Mouse (Mus musculus): Measurements from ENCODE around the gene Chac1. TPM values are rescaled to one million over a fixed set of nuclear protein-coding genes. Genes with fewer than 3 reads are reported as not detected.

The Chac1 gene
- polyA plus RNA-seq, 1 experiment from 2014 or later: 9.5 TPM

DNA sequence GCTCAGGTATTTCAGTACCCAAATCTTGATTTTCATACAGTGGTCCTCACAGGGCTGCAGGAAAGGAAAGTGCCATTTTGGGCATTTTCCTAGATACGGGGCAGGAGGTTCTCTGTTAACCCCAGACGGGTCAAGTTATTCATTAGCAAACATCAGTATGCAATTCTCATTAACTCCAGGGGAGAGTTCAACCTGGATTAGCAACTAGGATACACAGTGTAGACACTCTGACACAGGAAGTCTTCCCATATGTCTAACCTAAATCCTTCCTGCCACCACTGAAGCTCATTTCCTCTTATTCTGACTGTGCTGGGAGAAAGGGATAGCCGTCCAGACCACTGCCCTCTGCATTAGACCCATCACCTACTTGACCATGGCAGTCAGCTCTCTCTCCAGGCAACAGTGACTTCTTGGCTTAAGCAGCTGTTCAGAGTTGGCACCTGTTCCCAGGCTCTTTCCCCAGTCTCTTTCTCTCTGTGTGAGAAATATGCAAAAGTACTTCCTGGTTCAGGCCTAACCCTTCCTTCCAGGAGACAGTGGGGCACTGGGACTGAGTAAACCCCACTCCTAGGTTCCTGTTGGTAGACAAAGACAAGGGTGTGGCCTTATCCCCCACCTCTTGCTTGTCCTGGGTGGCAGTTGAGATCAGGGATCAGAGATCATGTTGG, 32.9 kb upstream of the Chac1 start:
- Histone ChIP-seq H3K27me3 (ENCODE audit: control insufficient read depth, insufficient read depth, low read depth, low read length) (peaks cover 48% of the 10 kb centered on the region), H3K9me3 (replicated peaks; ENCODE audit: control insufficient read depth, low read length, poor library complexity, severe bottlenecking) (no peaks in the 10 kb centered on the region), H3K9ac (ENCODE audit: low read depth, low read length) (no peak overlapping the region), H3K4me1 (ENCODE audit: control insufficient read depth, insufficient read depth, low read length) (peaks cover 17% of the 10 kb centered on the region), H3K36me3 (ENCODE audit: control insufficient read depth, insufficient read depth, low read length) (no peaks in the 10 kb centered on the region), H3K4me2 (ENCODE audit: low read length) (no peak overlapping the region), H3K27ac (ENCODE audit: low read length) (no peak overlapping the region), H3K4me3 (ENCODE audit: low read depth, low read length) (no peak overlapping the region)
- WGBS: 78% methylated on average over 3 of the region's 3 CpGs
- no peak for ATAC-seq

DNA sequence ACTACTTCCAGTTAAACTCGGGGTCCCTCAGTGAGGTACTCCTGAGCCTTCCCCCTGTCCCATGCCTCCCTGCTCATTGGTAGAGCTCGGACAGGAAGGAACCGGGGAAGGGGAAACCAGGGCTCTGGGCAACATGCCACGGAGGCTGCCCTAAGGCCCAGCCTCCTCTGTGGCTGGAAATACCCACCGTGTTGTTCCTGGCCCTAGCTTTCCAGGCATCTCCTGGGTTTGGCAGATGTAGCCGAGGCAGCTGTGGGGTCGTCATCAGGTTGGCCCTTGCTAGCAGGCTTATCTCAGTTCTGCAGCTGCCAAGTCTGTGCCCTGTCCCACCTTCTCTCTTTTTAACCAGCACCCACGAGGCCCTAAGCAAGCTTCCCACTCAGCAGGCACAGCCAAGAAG, 30.5 kb upstream of the Chac1 start:
- no peak overlapping the region for H3K9ac ChIP-seq (ENCODE audit: low read depth, low read length)
- H3K4me2 ChIP-seq (ENCODE audit: low read length): no peak overlapping the region
- no peak for ATAC-seq
- H3K27me3 ChIP-seq (ENCODE audit: control insufficient read depth, insufficient read depth, low read depth, low read length): peaks cover 61% of the 10 kb centered on the region
- H3K4me3 ChIP-seq (ENCODE audit: low read depth, low read length): no peak overlapping the region
- H3K9me3 ChIP-seq (replicated peaks; ENCODE audit: control insufficient read depth, low read length, poor library complexity, severe bottlenecking): no peaks in the 10 kb centered on the region
- H3K36me3 ChIP-seq (ENCODE audit: control insufficient read depth, insufficient read depth, low read length): no peaks in the 10 kb centered on the region
- H3K4me1 ChIP-seq (ENCODE audit: control insufficient read depth, insufficient read depth, low read length): peaks cover 30% of the 10 kb centered on the region
- 72% methylated on average over 8 of the region's 8 CpGs for whole genome bisulfite sequencing
- no peak overlapping the region for H3K27ac ChIP-seq (ENCODE audit: low read length)

DNA sequence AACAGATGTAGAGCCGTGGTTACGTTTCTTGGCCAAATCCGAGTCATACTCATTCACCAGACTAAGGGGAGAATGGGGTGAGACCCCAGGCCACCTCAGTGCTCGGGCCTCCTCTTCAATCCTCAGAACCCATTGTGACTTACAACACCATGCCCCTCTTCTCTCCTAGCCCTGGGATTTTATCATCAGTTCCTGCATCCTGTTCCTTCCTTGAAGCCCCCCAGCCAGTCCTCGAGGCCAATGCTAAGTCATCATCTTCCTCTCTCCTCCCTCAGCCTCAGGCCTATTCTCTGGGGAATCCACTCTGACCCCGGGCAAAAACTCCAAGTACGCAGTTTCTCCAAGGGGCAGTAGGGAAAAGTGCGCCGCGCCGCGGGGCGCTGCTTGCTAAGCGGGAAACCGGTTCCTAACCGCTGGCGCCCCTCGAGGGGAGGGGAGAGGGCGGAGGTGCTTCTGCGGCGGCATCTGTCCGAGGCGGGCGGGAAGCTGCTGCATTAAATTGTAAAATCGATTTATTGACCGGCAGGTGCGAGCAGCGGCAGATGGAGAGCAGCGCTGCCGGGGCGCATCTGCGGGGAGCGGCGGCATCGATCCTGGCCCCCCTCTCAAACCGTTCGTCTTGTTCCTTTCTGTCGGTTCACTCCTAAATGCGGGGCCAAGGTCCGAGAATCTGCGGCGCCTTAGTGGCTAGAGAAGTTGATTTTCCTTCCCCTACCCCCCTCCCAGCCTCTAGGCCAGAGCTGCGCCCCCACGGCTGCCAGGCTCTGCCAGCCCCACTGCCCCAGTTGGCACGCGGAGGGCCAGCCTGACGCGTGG, 29.1 kb upstream of the Chac1 start:
- Histone ChIP-seq H3K27ac (ENCODE audit: low read length) (no peak overlapping the region), H3K9ac (ENCODE audit: low read depth, low read length) (peak overlapping the region; percentile 50), H3K27me3 (ENCODE audit: control insufficient read depth, insufficient read depth, low read depth, low read length) (peaks cover 55% of the 10 kb centered on the region), H3K9me3 (replicated peaks; ENCODE audit: control insufficient read depth, low read length, poor library complexity, severe bottlenecking) (no peaks in the 10 kb centered on the region), H3K4me2 (ENCODE audit: low read length) (peak overlapping the region; percentile 84), H3K4me3 (ENCODE audit: low read depth, low read length) (peak overlapping the region; percentile 39), H3K4me1 (ENCODE audit: control insufficient read depth, insufficient read depth, low read length) (peaks cover 36% of the 10 kb centered on the region), H3K36me3 (ENCODE audit: control insufficient read depth, insufficient read depth, low read length) (no peaks in the 10 kb centered on the region)
- no peak; the same call in 1 of the 2 replicates for ATAC-seq
- WGBS: 2% methylated on average over 48 of the region's 48 CpGs

DNA sequence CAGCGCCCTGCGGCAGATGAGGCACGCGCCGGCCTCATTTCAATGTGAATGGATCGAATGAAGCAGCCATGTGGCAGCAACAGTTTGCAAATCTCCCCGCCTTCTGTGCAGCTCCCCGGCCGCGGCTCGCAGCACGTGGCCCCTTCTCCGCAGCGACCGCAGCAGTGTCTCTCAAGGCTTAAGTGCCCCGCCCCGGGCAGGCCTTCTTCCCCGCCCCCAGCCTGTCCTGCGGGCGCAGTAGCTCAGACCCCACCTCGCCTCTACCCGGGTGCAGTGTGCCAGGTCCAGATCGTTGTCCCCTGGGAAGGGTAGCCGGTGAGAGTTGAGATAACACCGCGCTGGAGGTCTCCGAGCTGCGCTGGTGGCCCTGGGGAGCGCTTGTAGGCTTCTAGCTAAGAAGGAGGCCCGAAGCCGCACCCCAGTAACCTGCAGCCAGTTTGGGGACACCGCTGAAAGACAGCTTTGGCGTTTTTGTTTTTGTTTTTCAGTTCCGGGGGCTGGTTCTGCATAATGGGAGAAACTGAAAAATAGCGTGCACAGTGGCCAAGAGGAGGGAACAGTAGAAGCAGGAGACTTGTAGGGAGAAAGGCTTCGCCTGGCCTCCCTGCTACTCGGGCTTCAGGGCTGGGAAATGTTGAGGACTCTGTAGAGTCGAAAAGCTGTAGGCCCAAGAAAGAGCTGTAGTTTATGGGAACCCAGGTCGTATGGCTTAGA, 28.3 kb upstream of the Chac1 start:
- peak overlapping the region; percentile 39 for H3K4me3 ChIP-seq (ENCODE audit: low read depth, low read length)
- H3K9ac ChIP-seq (ENCODE audit: low read depth, low read length): peak overlapping the region; percentile 50
- peaks cover 36% of the 10 kb centered on the region for H3K4me1 ChIP-seq (ENCODE audit: control insufficient read depth, insufficient read depth, low read length)
- no peak overlapping the region for H3K27ac ChIP-seq (ENCODE audit: low read length)
- peak; percentile 44 for ATAC-seq
- WGBS: 3% methylated on average over 39 of the region's 39 CpGs
- H3K27me3 ChIP-seq (ENCODE audit: control insufficient read depth, insufficient read depth, low read depth, low read length): peaks cover 52% of the 10 kb centered on the region
- no peaks in the 10 kb centered on the region for H3K9me3 ChIP-seq (replicated peaks; ENCODE audit: control insufficient read depth, low read length, poor library complexity, severe bottlenecking)
- peak overlapping the region; percentile 84 for H3K4me2 ChIP-seq (ENCODE audit: low read length)
- no peaks in the 10 kb centered on the region for H3K36me3 ChIP-seq (ENCODE audit: control insufficient read depth, insufficient read depth, low read length)

DNA sequence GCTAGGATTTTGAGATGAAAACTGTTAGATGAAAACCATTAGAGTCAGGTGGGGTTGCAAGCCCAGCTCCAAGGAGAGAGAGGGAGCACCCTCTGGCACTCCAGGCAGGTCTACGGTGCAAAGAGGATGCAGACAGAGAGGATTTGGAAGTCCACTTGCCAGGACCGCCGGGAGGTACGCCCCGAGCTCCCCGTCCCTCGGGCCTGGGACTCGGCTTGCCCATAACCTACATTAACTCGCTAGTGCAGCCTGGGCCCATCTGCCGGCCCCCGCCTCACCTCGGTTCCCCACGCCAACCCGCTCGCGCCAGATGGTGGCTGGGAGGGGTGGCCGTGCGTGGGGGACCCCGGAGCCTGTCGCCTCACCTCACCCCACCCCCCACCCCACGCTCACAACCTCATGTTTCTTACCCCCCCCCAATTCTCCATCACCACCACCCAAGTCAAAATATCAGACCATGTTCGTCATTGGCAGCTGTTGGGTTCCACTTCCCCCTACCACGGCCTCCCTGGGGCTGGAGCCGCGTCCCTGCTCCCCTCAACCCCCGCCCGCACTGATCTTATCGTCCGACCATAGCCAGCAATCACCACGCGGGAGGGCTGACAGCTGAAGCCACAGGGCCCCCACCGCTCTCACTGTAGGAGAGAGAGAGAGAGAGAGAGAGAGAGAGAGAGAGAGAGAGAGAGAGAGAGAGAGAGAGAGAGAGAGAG, 27.0 kb upstream of the Chac1 start:
- Histone ChIP-seq H3K27me3 (ENCODE audit: control insufficient read depth, insufficient read depth, low read depth, low read length) (peaks cover 51% of the 10 kb centered on the region), H3K4me1 (ENCODE audit: control insufficient read depth, insufficient read depth, low read length) (peaks cover 38% of the 10 kb centered on the region), H3K27ac (ENCODE audit: low read length) (no peak overlapping the region), H3K9ac (ENCODE audit: low read depth, low read length) (no peak overlapping the region), H3K9me3 (replicated peaks; ENCODE audit: control insufficient read depth, low read length, poor library complexity, severe bottlenecking) (no peaks in the 10 kb centered on the region), H3K36me3 (ENCODE audit: control insufficient read depth, insufficient read depth, low read length) (no peaks in the 10 kb centered on the region), H3K4me3 (ENCODE audit: low read depth, low read length) (0 out of 2 replicates have a peak overlapping the region, but pooled peaks have one; percentile 0), H3K4me2 (ENCODE audit: low read length) (peak overlapping the region; percentile 89; the same call in 1 of the 2 replicates)
- WGBS: under 1% methylated on average over 30 of the region's 32 CpGs
- ATAC-seq: no peak

DNA sequence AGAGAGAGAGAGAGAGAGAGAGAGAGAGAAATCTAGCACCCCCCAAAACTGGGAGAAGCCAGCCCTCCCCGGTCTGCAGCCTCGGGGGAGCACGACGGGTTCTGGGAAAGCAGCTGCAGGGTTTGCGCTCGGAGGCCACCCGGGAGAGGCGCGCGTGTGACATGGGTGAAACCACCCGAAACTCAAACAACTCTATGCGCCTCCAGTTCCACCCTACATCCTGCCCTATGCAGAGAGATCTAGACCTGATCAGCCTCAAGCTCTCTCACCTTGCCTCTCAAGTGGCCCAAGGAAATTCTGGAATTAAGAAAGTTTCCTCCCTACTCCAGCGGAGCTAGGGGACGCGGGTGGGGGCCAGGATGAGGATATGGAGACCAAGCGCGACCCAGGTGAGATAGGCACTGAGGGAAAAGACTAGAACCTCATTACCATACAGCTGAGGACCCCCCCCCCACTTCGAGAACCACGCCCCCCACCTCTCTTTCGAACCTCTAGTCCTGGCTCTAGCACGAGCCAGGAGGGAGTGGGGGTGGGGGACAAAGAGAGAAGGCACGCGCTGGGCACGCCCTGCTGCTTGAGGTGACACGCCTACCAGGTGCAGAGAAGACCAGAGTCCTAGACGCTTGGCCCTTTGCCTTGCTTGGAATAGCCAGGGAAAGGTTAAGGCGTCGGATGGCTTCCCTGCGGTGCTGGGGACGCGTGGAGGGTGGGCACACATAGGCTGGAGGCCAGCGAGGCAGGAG, 26.3 kb upstream of the Chac1 start:
- peak overlapping the region; percentile 60; the same call in 1 of the 2 replicates for H3K9ac ChIP-seq (ENCODE audit: low read depth, low read length)
- H3K9me3 ChIP-seq (replicated peaks; ENCODE audit: control insufficient read depth, low read length, poor library complexity, severe bottlenecking): no peaks in the 10 kb centered on the region
- H3K4me3 ChIP-seq (ENCODE audit: low read depth, low read length): peak overlapping the region; percentile 52
- no peak overlapping the region for H3K27ac ChIP-seq (ENCODE audit: low read length)
- H3K27me3 ChIP-seq (ENCODE audit: control insufficient read depth, insufficient read depth, low read depth, low read length): peaks cover 53% of the 10 kb centered on the region
- 1% methylated on average over 30 of the region's 32 CpGs for WGBS
- ATAC-seq: no peak
- no peaks in the 10 kb centered on the region for H3K36me3 ChIP-seq (ENCODE audit: control insufficient read depth, insufficient read depth, low read length)
- H3K4me2 ChIP-seq (ENCODE audit: low read length): peak overlapping the region; percentile 89
- peaks cover 38% of the 10 kb centered on the region for H3K4me1 ChIP-seq (ENCODE audit: control insufficient read depth, insufficient read depth, low read length)

DNA sequence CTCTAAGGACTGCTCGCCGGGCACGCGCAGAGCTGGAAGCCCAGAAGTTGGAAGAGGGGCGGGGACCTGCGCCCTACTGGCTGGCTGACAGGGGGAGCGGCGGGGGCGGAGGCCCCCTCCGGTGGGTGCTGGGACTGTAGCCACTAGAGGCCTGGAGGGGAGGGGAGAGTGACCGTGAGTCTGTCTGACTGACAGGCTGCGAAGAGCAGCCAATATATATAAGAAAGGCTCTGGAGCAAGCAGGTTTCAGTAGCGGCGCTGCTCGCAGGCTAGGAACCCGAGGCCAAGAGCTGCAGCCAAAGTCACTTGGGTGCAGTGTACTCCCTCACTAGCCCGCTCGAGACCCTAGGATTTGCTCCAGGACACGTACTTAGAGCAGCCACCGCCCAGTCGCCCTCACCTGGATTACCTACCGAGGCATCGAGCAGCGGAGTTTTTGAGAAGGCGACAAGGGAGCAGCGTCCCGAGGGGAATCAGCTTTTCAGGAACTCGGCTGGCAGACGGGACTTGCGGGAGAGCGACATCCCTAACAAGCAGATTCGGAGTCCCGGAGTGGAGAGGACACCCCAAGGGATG, 25.4 kb upstream of the Chac1 start, which contains the start of gene Dll4:
TSS of gene Dll4 (plus strand) at position 217 of the 576 bp plus-strand sequence.
- H3K4me3 ChIP-seq (ENCODE audit: low read depth, low read length): peak within 1 kb of the TSS; percentile 52
- peaks cover 41% of the 10 kb centered on the region for H3K4me1 ChIP-seq (ENCODE audit: control insufficient read depth, insufficient read depth, low read length)
- no peak within 1 kb of the TSS for H3K27ac ChIP-seq (ENCODE audit: low read length)
- peaks cover 56% of the 10 kb centered on the region for H3K27me3 ChIP-seq (ENCODE audit: control insufficient read depth, insufficient read depth, low read depth, low read length)
- WGBS: under 1% methylated on average over 33 of the region's 33 CpGs
- ATAC-seq: peak; percentile 2; the same call in 1 of the 2 replicates
- no peaks in the 10 kb centered on the region for H3K36me3 ChIP-seq (ENCODE audit: control insufficient read depth, insufficient read depth, low read length)
- H3K9ac ChIP-seq (ENCODE audit: low read depth, low read length): peak within 1 kb of the TSS; percentile 60
- H3K4me2 ChIP-seq (ENCODE audit: low read length): peak within 1 kb of the TSS; percentile 89
- H3K9me3 ChIP-seq (replicated peaks; ENCODE audit: control insufficient read depth, low read length, poor library complexity, severe bottlenecking): no peaks in the 10 kb centered on the region
